Mouse (Mus musculus) R1 (cell line): ENCODE measurements at regions not wholly inside any gene's neighbourhood (a gene's known extent, or its start where the extent isn't known, plus 50 kb on each side); places are given as distances from the start of the nearest gene placed in this dataset.

Experiments
- DNase-seq: peaks from one replicate; pipeline ENCODE4 v3.0.0-alpha.2; 2018; ENCODE audit warnings: low read depth, low spot score

GRCm38 (mm10) chr3:35102715-35103591 lies 452.7 kb downstream of the Sox2 start:
- DNase-seq, result peak; percentile 79

GRCm38 (mm10) chr3:35104884-35105283 lies 454.7 kb downstream of the Sox2 start:
- DNase-seq, result no peak

GRCm38 (mm10) chr3:35106097-35106496 lies 455.9 kb downstream of the Sox2 start:
- DNase-seq, result no peak

GRCm38 (mm10) chr3:35133477-35133876 lies 483.3 kb downstream of the Sox2 start:
- peak; percentile 60 for DNase-seq

GRCm38 (mm10) chr3:35141500-35142220 lies 491.5 kb downstream of the Sox2 start:
- no peak for DNase-seq

- no peak for DNase-seq
Measured at GRCm38 (mm10) chr3:35142683-35143082, 492.5 kb downstream of the Sox2 start.

GRCm38 (mm10) chr3:35145569-35145968 lies 495.4 kb downstream of the Sox2 start:
- DNase-seq, result no peak

GRCm38 (mm10) chr3:35146681-35147080 lies 496.5 kb downstream of the Sox2 start:
- DNase-seq, result no peak

GRCm38 (mm10) chr3:35149251-35149691 lies 499.1 kb downstream of the Sox2 start:
- peak; percentile 69 for DNase-seq

GRCm38 (mm10) chr3:35152191-35152590 lies 502.0 kb downstream of the Sox2 start:
- no peak for DNase-seq

GRCm38 (mm10) chr3:35154266-35154665 lies 504.1 kb downstream of the Sox2 start:
- DNase-seq, result peak; percentile 63

- no peak for DNase-seq
Measured at GRCm38 (mm10) chr3:35168676-35169075, 518.5 kb downstream of the Sox2 start.

GRCm38 (mm10) chr3:35178759-35179440 lies 528.7 kb downstream of the Sox2 start:
- no peak for DNase-seq

GRCm38 (mm10) chr3:35208526-35208925 lies 545.4 kb upstream of the Atp11b start:
- no peak for DNase-seq

- DNase-seq, result no peak
Measured at GRCm38 (mm10) chr3:35219394-35219793, 534.5 kb upstream of the Atp11b start.

- no peak for DNase-seq
Measured at GRCm38 (mm10) chr3:35221183-35221582, 532.7 kb upstream of the Atp11b start.

- DNase-seq, result no peak
Measured at GRCm38 (mm10) chr3:35222251-35222650, 531.7 kb upstream of the Atp11b start.

GRCm38 (mm10) chr3:35225051-35225701 lies 528.7 kb upstream of the Atp11b start:
- peak; percentile 27 for DNase-seq

- no peak for DNase-seq
Measured at GRCm38 (mm10) chr3:35225774-35226365, 528.0 kb upstream of the Atp11b start.

GRCm38 (mm10) chr3:35231158-35231928 lies 522.6 kb upstream of the Atp11b start:
- no peak for DNase-seq
